Mouse (Mus musculus) hindbrain, embryonic 13.5 days (tissue): Measurements from ENCODE around the gene Slc38a9. TPM values are rescaled to one million over a fixed set of nuclear protein-coding genes. Genes with fewer than 3 reads are reported as not detected.

Experiments used
- ATAC-seq: fragments of 200-750 bp; cut with Nextera tagmentation; 2 replicates; pipeline ENCODE4 v1.8.0; 2017; ENCODE audit warnings: moderate TSS enrichment; ENCODE audit not compliant: low FRiP score
- H3K27ac ChIP-seq: fragments of 300-500 bp; sonication (generic); 2 replicates; pipeline ENCODE4 v1.5.1; 2015; ENCODE audit warnings: inconsistent platforms, mild to moderate bottlenecking, moderate library complexity
- H3K27me3 ChIP-seq: fragments of 300-500 bp; sonication (generic); 2 replicates; pipeline ENCODE4 v1.6.1; 2015; ENCODE audit warnings: mild to moderate bottlenecking, inconsistent platforms
- H3K36me3 ChIP-seq: fragments of 300-500 bp; sonication (generic); 2 replicates; pipeline ENCODE4 v1.6.1; 2015; ENCODE audit warnings: mild to moderate bottlenecking, inconsistent platforms
- H3K4me1 ChIP-seq: fragments of 300-500 bp; sonication (generic); replicated peaks from 2 replicates; pipeline ENCODE4 v1.6.1; 2015; ENCODE audit warnings: inconsistent platforms
- H3K4me2 ChIP-seq: fragments of 300-500 bp; sonication (generic); 2 replicates; pipeline ENCODE4 v1.6.1; 2015; ENCODE audit warnings: inconsistent platforms, mild to moderate bottlenecking, moderate library complexity
- H3K4me3 ChIP-seq: fragments of 300-500 bp; sonication (generic); 2 replicates; pipeline ENCODE4 v1.5.1; 2015; ENCODE audit warnings: mild to moderate bottlenecking, inconsistent platforms
- H3K9ac ChIP-seq: fragments of 300-500 bp; sonication (generic); 2 replicates; pipeline ENCODE4 v1.6.1; 2015; ENCODE audit warnings: mild to moderate bottlenecking, inconsistent platforms
- H3K9me3 ChIP-seq: fragments of 300-500 bp; sonication (generic); 2 replicates; pipeline ENCODE4 v1.6.1; 2016; ENCODE audit warnings: inconsistent platforms
- WGBS: fragments of 180-500 bp; shearing (Covaris S2); methylation state at CpG from one replicate; pipeline ENCODE4 v1.1.7; 2015; 5-methylcytosine and 5-hydroxymethylcytosine counted together
- polyA plus RNA-seq: library from polyadenylated mRNA; unstranded; fragments of >200 nt; fragmentation: Nextera tagmentation; extraction: Ambion mirVana; gene quantifications from 2 replicates; pipeline ENCODE4 v1.2.1, GENCODE M21; 2015

The Slc38a9 gene
- 26.6 TPM in 2 replicates for polyA plus RNA-seq

GRCm38 (mm10) chr13:112660574-112661381 is at the start of gene Slc38a9:
Gene Slc38a9, plus strand, starts transcription at chr13:112660751.
- peak; percentile 99 for ATAC-seq
- WGBS: under 1% methylated on average over 33 of the region's 33 CpGs
- H3K4me2 ChIP-seq: peak within 1 kb of the TSS; percentile 88
- H3K4me1 ChIP-seq: peaks cover 8% of the 10 kb centered on the region
- H3K9ac ChIP-seq: peak within 1 kb of the TSS; percentile 87
- no peaks in the 10 kb centered on the region for H3K27me3 ChIP-seq
- no peaks in the 10 kb centered on the region for H3K36me3 ChIP-seq
- H3K27ac ChIP-seq: peak within 1 kb of the TSS; percentile 89
- no peaks in the 10 kb centered on the region for H3K9me3 ChIP-seq
- H3K4me3 ChIP-seq: peak within 1 kb of the TSS; percentile 80

DNA sequence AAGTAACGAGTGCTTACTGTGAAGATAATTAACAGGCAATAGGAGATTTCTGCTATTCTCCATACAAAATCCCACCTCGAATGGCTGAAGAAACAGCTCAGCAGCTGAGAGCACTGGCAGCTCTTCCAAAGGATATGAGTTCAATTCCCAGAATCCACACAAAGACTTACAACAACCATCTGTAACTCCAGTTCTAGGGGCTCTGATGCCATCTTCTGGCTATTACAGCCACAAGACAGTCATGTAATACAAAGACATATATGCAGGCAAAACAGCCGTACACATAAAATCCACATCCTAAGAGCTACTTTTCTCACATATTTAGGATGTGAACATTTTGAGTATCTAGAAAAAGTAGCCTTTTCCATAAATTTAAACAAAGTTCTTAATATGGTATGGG is 39.0 kb upstream of the Slc38a9 start:
- WGBS: 83% methylated on average over 3 of the region's 3 CpGs
- H3K4me1 ChIP-seq: no peaks in the 10 kb centered on the region
- ATAC-seq: no peak

GRCm38 (mm10) chr13:112623656-112624055 is 36.9 kb upstream of the Slc38a9 start:
- ATAC-seq: no peak
- no peak overlapping the region for H3K4me2 ChIP-seq
- H3K27me3 ChIP-seq: no peaks in the 10 kb centered on the region
- no peak overlapping the region for H3K27ac ChIP-seq
- H3K4me3 ChIP-seq: no peak overlapping the region
- no peak overlapping the region for H3K9ac ChIP-seq
- 59% methylated on average over 7 of the region's 7 CpGs for WGBS
- H3K4me1 ChIP-seq: no peaks in the 10 kb centered on the region
- H3K36me3 ChIP-seq: no peaks in the 10 kb centered on the region
- H3K9me3 ChIP-seq: no peaks in the 10 kb centered on the region

More for the DNA sequence above, 39.0 kb upstream of the Slc38a9 start:
- Histone ChIP-seq H3K36me3 (no peaks in the 10 kb centered on the region), H3K27ac (no peak overlapping the region), H3K4me2 (no peak overlapping the region), H3K27me3 (no peaks in the 10 kb centered on the region), H3K9ac (no peak overlapping the region), H3K4me3 (no peak overlapping the region), H3K9me3 (no peaks in the 10 kb centered on the region)

DNA sequence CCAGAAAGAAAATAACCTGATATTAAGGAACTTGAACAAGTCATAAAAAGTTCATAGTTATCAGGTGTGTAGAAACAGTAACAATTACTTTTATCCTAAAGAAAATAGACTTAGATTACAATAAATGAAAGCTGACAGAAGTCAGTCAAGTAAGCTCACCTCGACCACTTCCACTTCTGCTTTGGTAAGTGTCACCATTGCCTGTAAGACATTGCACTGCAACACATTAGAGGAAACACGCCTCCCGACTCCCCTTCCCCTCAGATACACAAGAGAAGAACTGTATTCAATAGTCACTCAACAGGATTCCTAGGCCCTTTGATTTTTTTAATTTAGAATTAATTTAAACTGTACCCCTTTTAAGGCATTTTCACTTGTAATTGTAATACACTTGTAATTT is 35.9 kb upstream of the Slc38a9 start:
- Histone ChIP-seq H3K27me3 (no peaks in the 10 kb centered on the region), H3K9ac (no peak overlapping the region), H3K36me3 (no peaks in the 10 kb centered on the region), H3K4me3 (no peak overlapping the region), H3K9me3 (no peaks in the 10 kb centered on the region), H3K4me2 (no peak overlapping the region), H3K27ac (no peak overlapping the region), H3K4me1 (no peaks in the 10 kb centered on the region)
- 83% methylated on average over 3 of the region's 3 CpGs for WGBS
- no peak for ATAC-seq

GRCm38 (mm10) chr13:112625566-112625965 is 35.0 kb upstream of the Slc38a9 start:
- no peak overlapping the region for H3K9ac ChIP-seq
- no peak overlapping the region for H3K4me2 ChIP-seq
- no peaks in the 10 kb centered on the region for H3K4me1 ChIP-seq
- no peak overlapping the region for H3K4me3 ChIP-seq
- ATAC-seq: no peak
- no peaks in the 10 kb centered on the region for H3K27me3 ChIP-seq
- no peaks in the 10 kb centered on the region for H3K36me3 ChIP-seq
- no peak overlapping the region for H3K27ac ChIP-seq
- H3K9me3 ChIP-seq: no peaks in the 10 kb centered on the region

- Histone ChIP-seq H3K9ac (no peak overlapping the region), H3K27ac (no peak overlapping the region), H3K9me3 (no peaks in the 10 kb centered on the region), H3K36me3 (no peaks in the 10 kb centered on the region), H3K4me1 (no peaks in the 10 kb centered on the region), H3K4me3 (no peak overlapping the region), H3K27me3 (0 out of 2 replicates have a peak, but pooled peaks cover 3% of the 10 kb centered on the region), H3K4me2 (no peak overlapping the region)
- 57% methylated on average over 7 of the region's 7 CpGs for WGBS
- no peak for ATAC-seq
These were observed 25.2 kb upstream of the Slc38a9 start for GRCm38 (mm10) chr13:112635174-112635837.

DNA sequence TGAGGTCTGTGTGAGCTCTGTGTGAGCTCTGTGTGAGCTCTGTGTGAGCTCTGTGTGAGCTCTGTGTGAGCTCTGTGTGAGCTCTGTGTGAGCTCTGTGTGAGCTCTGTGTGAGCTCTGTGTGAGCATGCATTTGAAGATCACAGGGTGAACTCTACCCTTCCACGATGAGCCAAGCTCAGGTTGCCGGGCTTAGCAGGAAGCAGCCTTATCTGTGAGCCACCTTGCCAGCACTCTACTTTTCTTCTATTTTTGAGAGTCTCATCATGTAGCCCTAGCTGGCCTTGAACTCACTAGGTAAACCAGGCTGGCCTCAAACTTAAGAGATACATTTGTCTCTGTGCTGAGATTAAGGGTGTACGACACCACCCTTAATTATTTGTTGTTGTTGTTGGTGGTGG is 24.1 kb upstream of the Slc38a9 start:
- Histone ChIP-seq H3K4me1 (no peaks in the 10 kb centered on the region), H3K27ac (no peak overlapping the region), H3K4me3 (no peak overlapping the region), H3K4me2 (no peak overlapping the region), H3K27me3 (0 out of 2 replicates have a peak, but pooled peaks cover 3% of the 10 kb centered on the region), H3K9me3 (no peaks in the 10 kb centered on the region), H3K9ac (no peak overlapping the region), H3K36me3 (no peaks in the 10 kb centered on the region)
- ATAC-seq: no peak
- WGBS: 51% methylated on average over 3 of the region's 3 CpGs

- ATAC-seq: no peak
- H3K4me1 ChIP-seq: no peaks in the 10 kb centered on the region
- H3K9ac ChIP-seq: no peak overlapping the region
- H3K36me3 ChIP-seq: no peaks in the 10 kb centered on the region
- H3K4me2 ChIP-seq: no peak overlapping the region
- whole genome bisulfite sequencing: 63% methylated on average over 4 of the region's 4 CpGs
- H3K4me3 ChIP-seq: no peak overlapping the region
- H3K27ac ChIP-seq: no peak overlapping the region
- no peaks in the 10 kb centered on the region for H3K9me3 ChIP-seq
- H3K27me3 ChIP-seq: 0 out of 2 replicates have a peak, but pooled peaks cover 3% of the 10 kb centered on the region
These were observed 21.4 kb upstream of the Slc38a9 start for GRCm38 (mm10) chr13:112639111-112639510.

- Histone ChIP-seq H3K4me2 (no peak overlapping the region), H3K27me3 (no peaks in the 10 kb centered on the region), H3K27ac (no peak overlapping the region), H3K9me3 (no peaks in the 10 kb centered on the region), H3K4me3 (no peak overlapping the region), H3K4me1 (no peaks in the 10 kb centered on the region), H3K36me3 (no peaks in the 10 kb centered on the region), H3K9ac (no peak overlapping the region)
- ATAC-seq: no peak
- WGBS: 89% methylated on average over 3 of the region's 3 CpGs
These were observed 17.7 kb upstream of the Slc38a9 start for GRCm38 (mm10) chr13:112642897-112643296.

DNA sequence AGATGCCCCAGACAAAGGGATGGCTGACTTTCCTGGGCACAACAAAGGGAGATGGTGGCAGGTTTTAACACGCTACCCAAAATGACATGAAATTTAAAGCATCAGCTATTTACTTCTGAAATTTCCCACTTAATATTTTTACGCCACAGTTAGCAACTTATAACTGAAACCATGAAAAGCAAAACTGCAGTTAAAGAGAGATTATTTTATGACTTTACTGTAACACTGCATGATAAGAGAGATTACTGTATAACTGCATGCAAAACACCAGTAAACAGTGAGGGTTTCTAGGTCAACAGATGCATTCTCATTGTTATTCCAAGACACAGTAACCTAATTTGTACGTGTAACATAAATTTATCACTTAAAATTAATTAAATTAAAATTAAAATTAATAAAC is 15.6 kb upstream of the Slc38a9 start:
- Histone ChIP-seq H3K4me3 (no peak overlapping the region), H3K36me3 (no peaks in the 10 kb centered on the region), H3K9ac (no peak overlapping the region), H3K27ac (no peak overlapping the region), H3K4me1 (no peaks in the 10 kb centered on the region), H3K9me3 (no peaks in the 10 kb centered on the region), H3K27me3 (no peaks in the 10 kb centered on the region), H3K4me2 (no peak overlapping the region)
- no peak for ATAC-seq
- WGBS: 82% methylated on average over 3 of the region's 3 CpGs

- WGBS: 84% methylated on average over 1 of the region's 1 CpGs
- Histone ChIP-seq H3K9ac (no peak overlapping the region), H3K4me2 (no peak overlapping the region), H3K9me3 (no peaks in the 10 kb centered on the region), H3K4me1 (no peaks in the 10 kb centered on the region), H3K27ac (no peak overlapping the region), H3K27me3 (no peaks in the 10 kb centered on the region), H3K4me3 (no peak overlapping the region), H3K36me3 (no peaks in the 10 kb centered on the region)
- ATAC-seq: no peak
These were observed 14.9 kb upstream of the Slc38a9 start for GRCm38 (mm10) chr13:112645529-112646186.

- Histone ChIP-seq H3K9me3 (peaks cover 8% of the 10 kb centered on the region), H3K4me1 (no peaks in the 10 kb centered on the region), H3K4me3 (no peak overlapping the region), H3K27me3 (0 out of 2 replicates have a peak, but pooled peaks cover 2% of the 10 kb centered on the region), H3K27ac (no peak overlapping the region), H3K9ac (no peak overlapping the region), H3K4me2 (no peak overlapping the region), H3K36me3 (no peaks in the 10 kb centered on the region)
- 86% methylated on average over 3 of the region's 3 CpGs for WGBS
- ATAC-seq: no peak
These were observed 9.4 kb upstream of the Slc38a9 start for GRCm38 (mm10) chr13:112651183-112651582.
